Mouse (Mus musculus) hindbrain, embryonic 16.5 days (tissue): ENCODE measurements at regions not wholly inside any gene's neighbourhood (a gene's known extent, or its start where the extent isn't known, plus 50 kb on each side); places are given as distances from the start of the nearest gene placed in this dataset.
A peak's percentile ranks its signal among the peaks of the same experiment; 100 is the strongest.

Source experiments
- ATAC-seq: fragments of 200-750 bp; cut with Nextera tagmentation; 2 replicates; pipeline ENCODE4 v1.8.0; 2017; ENCODE audit warnings: moderate TSS enrichment, moderate library complexity
- H3K27ac ChIP-seq: fragments of 300-500 bp; sonication (generic); 2 replicates; pipeline ENCODE4 v1.5.1; 2014; ENCODE audit warnings: low read depth, mild to moderate bottlenecking, control low read depth, low read length, moderate library complexity
- H3K27me3 ChIP-seq: fragments of 300-500 bp; sonication (generic); replicated peaks from 2 replicates; pipeline ENCODE4 v1.6.1; 2014; ENCODE audit warnings: low read length; ENCODE audit not compliant: control insufficient read depth, insufficient read depth
- H3K36me3 ChIP-seq: fragments of 300-500 bp; sonication (generic); 2 replicates; pipeline ENCODE4 v1.6.1; 2014; ENCODE audit warnings: mild to moderate bottlenecking, low read length, moderate library complexity, mixed read lengths; ENCODE audit not compliant: control insufficient read depth, insufficient read depth
- H3K4me1 ChIP-seq: fragments of 300-500 bp; sonication (generic); 2 replicates; pipeline ENCODE4 v1.6.1; 2014; ENCODE audit warnings: low read depth, low read length; ENCODE audit not compliant: control insufficient read depth, insufficient read depth
- H3K4me2 ChIP-seq: fragments of 300-500 bp; sonication (generic); 2 replicates; pipeline ENCODE4 v1.6.1; 2014; ENCODE audit warnings: mild to moderate bottlenecking, low read length, control low read depth, moderate library complexity
- H3K4me3 ChIP-seq: fragments of 300-500 bp; sonication (generic); 2 replicates; pipeline ENCODE4 v1.5.1; 2014; ENCODE audit warnings: mild to moderate bottlenecking, low read length, control low read depth, moderate library complexity
- H3K9ac ChIP-seq: fragments of 300-500 bp; sonication (generic); 2 replicates; pipeline ENCODE4 v1.6.1; 2014; ENCODE audit warnings: low read depth, mild to moderate bottlenecking, control low read depth, low read length, moderate library complexity
- H3K9me3 ChIP-seq: fragments of 300-500 bp; sonication (generic); 2 replicates; pipeline ENCODE4 v1.6.1; 2014; ENCODE audit warnings: mild to moderate bottlenecking, low read length, moderate library complexity; ENCODE audit not compliant: control insufficient read depth
- WGBS: fragments of 180-500 bp; shearing (Covaris S2); extraction: QIAGEN DNeasy Blood & Tissue Kit; methylation state at CpG from one replicate; pipeline ENCODE4 v1.1.7; 2014; 5-methylcytosine and 5-hydroxymethylcytosine counted together

DNA sequence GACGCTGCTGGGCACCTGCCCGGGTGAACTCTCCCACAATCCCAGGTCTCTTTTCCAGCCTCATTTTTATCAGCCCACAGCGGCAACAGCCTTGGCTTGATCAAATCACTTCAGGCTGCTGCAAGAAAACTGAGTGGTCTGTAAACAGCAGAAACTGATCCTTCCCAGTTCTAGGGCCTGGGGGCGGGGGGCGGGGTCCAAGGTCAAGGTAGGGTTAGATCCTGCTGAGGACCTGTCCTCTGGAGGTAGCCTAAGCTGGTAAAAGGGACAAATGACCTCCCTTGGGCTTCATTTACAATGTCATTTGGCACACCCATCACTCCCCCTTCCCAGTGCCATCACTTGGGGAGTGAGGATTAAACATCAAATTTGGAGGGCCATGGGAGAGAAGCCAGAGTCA lies 129.9 kb upstream of the Lgalsl start:
- Histone ChIP-seq H3K27ac (no peak overlapping the region), H3K4me1 (no peaks in the 10 kb centered on the region), H3K27me3 (no peaks in the 10 kb centered on the region), H3K4me3 (no peak overlapping the region), H3K9ac (no peak overlapping the region), H3K4me2 (no peak overlapping the region), H3K36me3 (no peaks in the 10 kb centered on the region), H3K9me3 (no peaks in the 10 kb centered on the region)
- ATAC-seq, result no peak
- 68% methylated on average over 5 of the region's 5 CpGs for WGBS

DNA sequence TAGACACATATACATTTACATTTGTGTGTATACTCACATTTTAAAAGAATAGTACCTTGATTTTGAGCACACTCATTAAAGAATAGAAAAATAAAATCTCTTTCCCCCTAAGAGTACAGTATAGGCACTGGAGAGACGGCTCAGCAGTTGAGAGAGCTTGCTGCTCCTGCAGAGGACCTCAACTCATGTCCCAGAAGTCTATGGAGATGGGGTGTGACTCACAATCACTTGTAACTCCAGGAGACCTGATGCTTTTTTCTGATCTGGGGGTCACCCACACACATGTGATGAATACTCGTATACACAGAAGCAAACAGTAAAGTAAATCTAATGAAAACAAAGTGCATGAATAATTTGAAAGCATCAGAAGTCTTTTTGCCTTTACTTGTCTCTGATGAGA lies 129.5 kb upstream of the Peli1 start:
- Histone ChIP-seq H3K4me1 (no peaks in the 10 kb centered on the region), H3K27me3 (no peaks in the 10 kb centered on the region), H3K4me3 (no peak overlapping the region), H3K36me3 (no peaks in the 10 kb centered on the region), H3K4me2 (no peak overlapping the region), H3K27ac (no peak overlapping the region), H3K9me3 (no peaks in the 10 kb centered on the region), H3K9ac (no peak overlapping the region)
- ATAC-seq, result no peak
- WGBS, result 80% methylated on average over 2 of the region's 2 CpGs

GRCm38 (mm10) chr11:20965575-20966239 lies 125.4 kb upstream of the Peli1 start:
- H3K4me2 ChIP-seq, result no peak overlapping the region
- H3K4me3 ChIP-seq, result no peak overlapping the region
- H3K27ac ChIP-seq, result no peak overlapping the region
- H3K36me3 ChIP-seq, result no peaks in the 10 kb centered on the region
- H3K9me3 ChIP-seq, result no peaks in the 10 kb centered on the region
- no peaks in the 10 kb centered on the region for H3K4me1 ChIP-seq
- WGBS, result 69% methylated on average over 8 of the region's 8 CpGs
- no peak overlapping the region for H3K9ac ChIP-seq
- ATAC-seq, result 0 out of 2 replicates have a peak, but pooled peaks have one; percentile 56
- no peaks in the 10 kb centered on the region for H3K27me3 ChIP-seq

- Histone ChIP-seq H3K9me3 (no peaks in the 10 kb centered on the region), H3K4me2 (no peak overlapping the region), H3K27me3 (no peaks in the 10 kb centered on the region), H3K27ac (no peak overlapping the region), H3K4me3 (no peak overlapping the region), H3K9ac (no peak overlapping the region), H3K36me3 (no peaks in the 10 kb centered on the region), H3K4me1 (no peaks in the 10 kb centered on the region)
- ATAC-seq, result no peak
- 35% methylated on average over 3 of the region's 3 CpGs for WGBS
These were observed 123.6 kb upstream of the Peli1 start for GRCm38 (mm10) chr11:20967321-20967984.

DNA sequence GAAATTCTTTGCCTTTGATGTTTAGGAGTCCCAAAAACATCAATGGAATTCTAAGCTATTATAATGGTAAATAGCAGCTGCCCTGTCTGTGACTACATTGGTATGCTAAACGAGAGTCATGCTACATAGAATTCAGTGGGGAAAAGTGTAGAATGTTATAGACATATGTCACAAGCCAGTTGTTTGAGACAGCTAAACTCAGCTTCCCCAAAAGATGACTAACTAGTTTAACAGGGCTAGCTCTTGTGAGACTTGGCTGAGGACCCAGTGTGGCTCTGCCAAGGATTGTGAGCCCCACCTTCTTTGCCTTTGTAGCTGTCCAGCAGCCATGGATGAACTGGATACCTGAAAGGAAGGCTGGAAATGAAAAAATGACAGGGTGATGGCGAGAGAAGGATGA lies 122.8 kb upstream of the Peli1 start:
- no peaks in the 10 kb centered on the region for H3K9me3 ChIP-seq
- no peak overlapping the region for H3K4me2 ChIP-seq
- H3K4me1 ChIP-seq, result no peaks in the 10 kb centered on the region
- no peak for ATAC-seq
- WGBS, result 32% methylated on average over 2 of the region's 2 CpGs
- no peaks in the 10 kb centered on the region for H3K27me3 ChIP-seq
- no peak overlapping the region for H3K27ac ChIP-seq
- H3K4me3 ChIP-seq, result no peak overlapping the region
- H3K9ac ChIP-seq, result no peak overlapping the region
- H3K36me3 ChIP-seq, result no peaks in the 10 kb centered on the region

DNA sequence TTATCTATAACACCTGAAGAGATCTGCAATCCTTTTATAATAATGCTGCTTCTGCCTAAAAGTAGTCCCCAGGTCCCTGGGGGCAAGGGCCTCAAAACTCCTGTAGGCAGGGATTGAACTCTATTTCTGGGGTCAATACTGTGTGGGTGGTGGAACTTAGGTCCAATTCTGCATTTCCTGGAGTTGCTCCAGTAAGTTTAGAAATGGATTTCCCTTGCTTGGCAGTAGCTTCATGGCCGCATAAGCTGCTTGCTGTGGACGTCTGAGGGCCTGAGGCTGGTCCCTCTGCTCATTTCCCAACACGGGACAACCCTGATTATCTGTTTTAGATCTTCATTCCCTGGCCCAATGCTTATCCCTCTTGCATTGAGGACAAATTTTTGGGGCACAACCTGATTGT lies 118.0 kb upstream of the Peli1 start:
- Histone ChIP-seq H3K4me2 (no peak overlapping the region), H3K4me1 (no peaks in the 10 kb centered on the region), H3K36me3 (no peaks in the 10 kb centered on the region), H3K9me3 (no peaks in the 10 kb centered on the region), H3K9ac (no peak overlapping the region), H3K27me3 (no peaks in the 10 kb centered on the region), H3K27ac (no peak overlapping the region), H3K4me3 (no peak overlapping the region)
- no peak for ATAC-seq
- 86% methylated on average over 3 of the region's 3 CpGs for WGBS

DNA sequence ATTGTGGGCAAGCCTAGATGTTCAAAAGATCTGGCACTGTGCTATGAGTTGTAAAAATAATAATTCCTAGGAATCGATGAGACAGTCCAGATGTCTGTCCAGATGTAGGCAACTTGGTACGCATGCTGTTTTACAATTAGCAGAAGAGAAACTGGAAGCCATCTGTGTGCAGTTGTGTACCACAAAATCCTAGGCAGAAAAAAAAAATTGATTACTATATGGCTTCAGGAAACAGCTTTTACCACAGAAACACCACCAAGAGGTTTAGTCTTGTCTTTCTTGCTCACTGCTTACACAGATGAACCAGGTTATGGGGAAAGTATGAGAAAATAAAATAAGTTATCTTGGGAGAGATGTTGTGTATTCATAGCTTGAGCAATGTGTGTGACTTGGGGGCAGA lies 109.5 kb upstream of the Peli1 start:
- Histone ChIP-seq H3K4me1 (no peaks in the 10 kb centered on the region; the same call in 1 of the 2 replicates), H3K9ac (no peak overlapping the region), H3K4me3 (no peak overlapping the region), H3K27me3 (no peaks in the 10 kb centered on the region), H3K36me3 (no peaks in the 10 kb centered on the region), H3K9me3 (no peaks in the 10 kb centered on the region), H3K4me2 (no peak overlapping the region), H3K27ac (no peak overlapping the region)
- 92% methylated on average over 2 of the region's 2 CpGs for WGBS
- no peak for ATAC-seq

DNA sequence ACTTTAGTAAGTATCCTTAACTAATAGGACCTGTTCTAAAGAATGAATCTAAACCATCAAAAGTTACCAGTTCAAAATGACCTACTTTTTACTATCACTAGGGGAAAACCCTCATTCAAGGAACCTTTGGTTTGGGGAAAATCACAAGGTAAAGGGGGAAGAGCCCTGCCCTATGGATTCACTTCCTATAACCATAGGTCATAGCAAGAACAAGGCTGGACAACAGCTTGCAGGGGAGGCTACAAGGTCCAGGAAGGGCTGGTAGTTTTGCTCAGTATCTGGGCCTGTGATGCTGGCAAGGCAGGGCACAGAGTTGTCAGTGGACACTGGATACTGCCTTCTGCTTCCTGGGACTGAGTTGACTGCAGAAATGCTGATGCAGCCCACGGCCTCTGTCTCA lies 109.1 kb upstream of the Peli1 start:
- H3K27ac ChIP-seq, result no peak overlapping the region
- H3K4me2 ChIP-seq, result no peak overlapping the region
- H3K27me3 ChIP-seq, result no peaks in the 10 kb centered on the region
- WGBS, result 61% methylated on average over 1 of the region's 1 CpGs
- no peak overlapping the region for H3K4me3 ChIP-seq
- peaks cover 1% of the 10 kb centered on the region for H3K4me1 ChIP-seq
- no peak overlapping the region for H3K9ac ChIP-seq
- ATAC-seq, result no peak
- no peaks in the 10 kb centered on the region for H3K36me3 ChIP-seq
- no peaks in the 10 kb centered on the region for H3K9me3 ChIP-seq

DNA sequence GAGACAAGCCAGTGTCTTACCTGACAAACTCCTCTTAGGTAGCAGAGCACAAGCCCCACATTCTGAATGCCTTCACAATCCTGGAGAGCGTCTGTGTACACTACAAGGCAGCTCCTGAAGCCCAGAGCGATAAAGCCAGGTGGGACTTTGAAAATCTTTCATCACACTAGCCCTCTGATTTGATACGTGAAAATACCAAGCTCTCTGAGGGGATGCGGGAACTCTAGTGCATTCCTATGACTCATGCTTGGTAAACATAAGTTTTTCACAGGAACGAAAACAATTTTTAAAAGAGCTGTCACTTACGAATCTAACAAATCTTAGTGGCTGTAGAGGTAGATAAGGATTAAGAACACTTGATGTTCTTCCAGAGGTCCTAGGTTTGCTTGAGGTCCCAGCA lies 108.6 kb upstream of the Peli1 start:
- 87% methylated on average over 6 of the region's 6 CpGs for WGBS
- no peak overlapping the region for H3K9ac ChIP-seq
- no peak for ATAC-seq
- H3K4me2 ChIP-seq, result no peak overlapping the region
- H3K36me3 ChIP-seq, result no peaks in the 10 kb centered on the region
- H3K4me3 ChIP-seq, result no peak overlapping the region
- H3K27ac ChIP-seq, result no peak overlapping the region
- no peaks in the 10 kb centered on the region for H3K27me3 ChIP-seq
- H3K4me1 ChIP-seq, result peaks cover 5% of the 10 kb centered on the region
- H3K9me3 ChIP-seq, result no peaks in the 10 kb centered on the region
